Mouse (Mus musculus): ENCODE measurements around the gene Mrto4. TPM values are rescaled to one million over a fixed set of nuclear protein-coding genes. Genes with fewer than 3 reads are reported as not detected.

The Mrto4 gene
- polyA plus RNA-seq, 1 experiment from 2014 or later = 151 TPM

Small RNA genes lying within 50 kb of the gene (microRNA-seq; reads per million reads assigned to microRNA genes)
- gene Gm24245 (2.1 reads per million), gene Gm25732 (not detected)

Other genes starting within 250 kb of the Mrto4 start
- gene Minos1, start 221.5 kb downstream of the Mrto4 start, polyA plus RNA-seq (2014; fragmentation: Nextera tagmentation; extraction: Ambion mirVana) = 404 and 456 TPM in 2 replicates
- 278 and 307 TPM in 2 replicates for gene Capzb, start 159.7 kb downstream of the Mrto4 start, polyA plus RNA-seq (2014; fragmentation: Nextera tagmentation; extraction: Ambion mirVana)
- 13.0 and 16.1 TPM in 2 replicates for gene Pqlc2, start 41.9 kb downstream of the Mrto4 start, polyA plus RNA-seq (2014; fragmentation: Nextera tagmentation; extraction: Ambion mirVana)
- 121 and 139 TPM in 2 replicates for gene Akr7a5, start 41.8 kb downstream of the Mrto4 start, polyA plus RNA-seq (2014; fragmentation: Nextera tagmentation; extraction: Ambion mirVana)
- gene Emc1, start within 50 bp of the Mrto4 start, polyA plus RNA-seq (2014; fragmentation: Nextera tagmentation; extraction: Ambion mirVana) = 15.7 and 23.0 TPM in 2 replicates
- gene Ubr4, start within 50 bp of the Mrto4 start, polyA plus RNA-seq (2014; fragmentation: Nextera tagmentation; extraction: Ambion mirVana) = 87.0 and 93.7 TPM in 2 replicates
- gene Iffo2, start 178.0 kb upstream of the Mrto4 start, polyA plus RNA-seq (2014; fragmentation: Nextera tagmentation; extraction: Ambion mirVana) = 3.7 and 3.9 TPM in 2 replicates